Mouse (Mus musculus) midbrain, embryonic 15.5 days (tissue): ENCODE measurements around the gene Cdk14. TPM values are rescaled to one million over a fixed set of nuclear protein-coding genes. Genes with fewer than 3 reads are reported as not detected.

Experiments used
- ATAC-seq: fragments of 200-750 bp; cut with Nextera tagmentation; replicated peaks from 2 replicates; pipeline ENCODE4 v1.8.0; 2017; ENCODE audit warnings: moderate TSS enrichment
- H3K27ac ChIP-seq: fragments of 300-500 bp; sonication (generic); 2 replicates; pipeline ENCODE4 v1.5.1; 2015; ENCODE audit warnings: mild to moderate bottlenecking, inconsistent platforms
- H3K27me3 ChIP-seq: fragments of 300-500 bp; sonication (generic); replicated peaks from 2 replicates; pipeline ENCODE4 v1.6.1; 2015; ENCODE audit warnings: inconsistent platforms
- H3K36me3 ChIP-seq: fragments of 300-500 bp; sonication (generic); replicated peaks from 2 replicates; pipeline ENCODE4 v1.6.1; 2015; ENCODE audit warnings: inconsistent platforms
- H3K4me1 ChIP-seq: fragments of 300-500 bp; sonication (generic); 2 replicates; pipeline ENCODE4 v1.6.1; 2015; ENCODE audit warnings: inconsistent platforms
- H3K4me2 ChIP-seq: fragments of 300-500 bp; sonication (generic); 2 replicates; pipeline ENCODE4 v1.6.1; 2015; ENCODE audit warnings: inconsistent platforms, mild to moderate bottlenecking, moderate library complexity
- H3K4me3 ChIP-seq: fragments of 300-500 bp; sonication (generic); 2 replicates; pipeline ENCODE4 v1.5.1; 2015; ENCODE audit warnings: mild to moderate bottlenecking, inconsistent platforms
- H3K9ac ChIP-seq: fragments of 300-500 bp; sonication (generic); 2 replicates; pipeline ENCODE4 v1.6.1; 2015; ENCODE audit warnings: mild to moderate bottlenecking, inconsistent platforms
- H3K9me3 ChIP-seq: fragments of 300-500 bp; sonication (generic); 2 replicates; pipeline ENCODE4 v1.6.1; 2016; ENCODE audit warnings: inconsistent platforms
- WGBS: fragments of 180-500 bp; shearing (Covaris S2); methylation state at CpG from one replicate; pipeline ENCODE4 v1.1.7; 2015; ENCODE audit warnings: mixed read lengths; 5-methylcytosine and 5-hydroxymethylcytosine counted together
- polyA plus RNA-seq: library from polyadenylated mRNA; unstranded; fragments of >200 nt; fragmentation: Nextera tagmentation; extraction: Ambion mirVana; gene quantifications from 2 replicates; pipeline ENCODE4 v1.2.1, GENCODE M21; 2015

The Cdk14 gene
- polyA plus RNA-seq, 1 experiment from 2014 or later: 40.9 TPM

DNA sequence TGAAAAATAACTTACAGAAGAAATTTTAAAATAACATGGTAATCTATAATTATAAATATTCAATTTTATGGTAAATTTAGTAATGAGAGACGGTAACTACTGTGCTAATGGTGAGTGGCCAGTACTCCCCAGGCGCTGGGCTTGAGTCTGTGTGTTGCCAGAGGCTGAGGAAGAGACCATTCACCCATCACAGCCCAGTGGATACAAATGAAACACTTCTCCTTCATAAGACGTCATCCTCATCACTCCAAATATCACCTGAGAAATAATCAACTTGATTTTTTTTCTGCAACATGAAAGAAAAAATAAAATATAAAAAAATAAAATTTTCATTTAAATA, 153.4 kb downstream of the Cdk14 start:
- Histone ChIP-seq H3K36me3 (no peaks in the 10 kb centered on the region), H3K27ac (no peak overlapping the region), H3K9ac (no peak overlapping the region), H3K4me2 (peak overlapping the region; percentile 47; the same call in 1 of the 2 replicates), H3K9me3 (no peaks in the 10 kb centered on the region), H3K27me3 (no peaks in the 10 kb centered on the region), H3K4me1 (peaks cover 24% of the 10 kb centered on the region), H3K4me3 (no peak overlapping the region)
- 78% methylated on average over 3 of the region's 3 CpGs for WGBS
- ATAC-seq: 0 out of 2 replicates have a peak, but pooled peaks have one; percentile 29

DNA sequence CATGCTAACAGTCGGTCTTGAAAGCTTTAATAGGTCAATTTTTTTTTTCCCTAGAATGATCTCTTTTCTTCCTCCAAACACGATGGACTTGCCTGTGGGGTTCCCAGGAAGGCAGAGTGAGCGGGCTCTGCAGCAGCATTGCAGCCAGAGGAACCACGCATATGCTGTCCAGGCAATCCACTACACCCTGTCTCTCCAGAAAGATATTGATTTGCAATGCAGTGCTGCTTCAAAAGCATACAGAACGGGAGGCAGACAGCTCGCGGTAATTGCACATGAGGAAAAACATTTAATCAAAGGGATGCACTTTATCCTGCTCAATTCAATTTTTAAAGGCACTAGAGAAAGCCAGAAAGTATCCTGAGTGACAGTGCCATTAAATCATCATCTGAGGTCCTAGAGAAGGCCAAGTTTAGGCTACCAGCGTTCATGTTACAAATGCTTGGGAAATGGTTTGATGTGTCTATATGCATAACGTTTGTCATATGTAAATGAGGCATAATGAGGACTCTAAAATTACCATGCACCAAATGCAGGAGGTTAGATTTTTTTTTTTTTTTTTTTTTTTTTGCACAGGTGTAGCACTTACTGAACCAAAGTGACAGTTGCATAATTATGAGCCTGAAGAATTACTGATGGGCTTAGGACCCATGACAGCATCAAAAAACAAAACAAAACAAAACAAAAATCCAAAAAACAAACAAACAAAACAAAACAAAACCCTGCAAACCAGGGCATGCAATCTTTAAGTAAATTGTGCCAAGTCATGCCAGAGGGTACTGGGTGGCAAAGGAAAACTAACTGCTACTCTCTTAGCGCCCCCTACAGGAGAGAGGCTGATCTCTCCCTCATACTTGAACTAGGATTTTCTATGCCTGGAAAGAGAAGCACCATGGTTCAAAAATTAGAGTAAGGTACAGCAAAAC, 154.0 kb downstream of the Cdk14 start:
- peak overlapping the region; percentile 37 for H3K9ac ChIP-seq
- 14% methylated on average over 10 of the region's 10 CpGs for WGBS

DNA sequence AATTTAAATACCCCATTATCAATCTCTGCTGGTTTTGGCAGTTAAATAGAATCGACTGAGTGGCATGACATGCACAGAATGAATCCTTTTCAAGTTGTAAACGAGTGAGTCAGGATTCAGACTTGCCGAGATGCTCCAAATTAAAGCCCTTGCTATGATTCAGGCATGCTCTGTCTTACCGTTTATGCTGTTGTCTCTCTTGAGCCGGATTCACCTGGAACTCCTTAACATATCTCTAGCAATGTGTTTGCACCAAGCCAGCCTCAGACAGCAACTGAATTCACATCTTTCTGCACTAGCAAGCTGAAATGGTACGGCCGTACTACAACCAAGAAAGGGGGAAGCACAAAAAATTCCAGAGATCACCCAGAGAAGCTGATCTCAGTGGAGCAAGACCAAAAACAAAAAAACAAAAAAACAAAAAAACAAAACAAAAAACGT, 154.7 kb downstream of the Cdk14 start:
- peak; percentile 53 for ATAC-seq
- Histone ChIP-seq H3K27ac (peak overlapping the region; percentile 82), H3K4me1 (peaks cover 33% of the 10 kb centered on the region), H3K9me3 (no peaks in the 10 kb centered on the region), H3K27me3 (no peaks in the 10 kb centered on the region), H3K4me3 (peak overlapping the region; percentile 34), H3K36me3 (no peaks in the 10 kb centered on the region), H3K4me2 (peak overlapping the region; percentile 47), H3K9ac (peak overlapping the region; percentile 37)
- WGBS: 7% methylated on average over 8 of the region's 8 CpGs

More for the DNA sequence above, 154.0 kb downstream of the Cdk14 start:
- peak overlapping the region; percentile 34 for H3K4me3 ChIP-seq
- no peaks in the 10 kb centered on the region for H3K27me3 ChIP-seq
- peaks cover 31% of the 10 kb centered on the region for H3K4me1 ChIP-seq
- H3K9me3 ChIP-seq: no peaks in the 10 kb centered on the region
- no peaks in the 10 kb centered on the region for H3K36me3 ChIP-seq
- peak; percentile 82 for ATAC-seq
- H3K27ac ChIP-seq: peak overlapping the region; percentile 82
- H3K4me2 ChIP-seq: peak overlapping the region; percentile 47

DNA sequence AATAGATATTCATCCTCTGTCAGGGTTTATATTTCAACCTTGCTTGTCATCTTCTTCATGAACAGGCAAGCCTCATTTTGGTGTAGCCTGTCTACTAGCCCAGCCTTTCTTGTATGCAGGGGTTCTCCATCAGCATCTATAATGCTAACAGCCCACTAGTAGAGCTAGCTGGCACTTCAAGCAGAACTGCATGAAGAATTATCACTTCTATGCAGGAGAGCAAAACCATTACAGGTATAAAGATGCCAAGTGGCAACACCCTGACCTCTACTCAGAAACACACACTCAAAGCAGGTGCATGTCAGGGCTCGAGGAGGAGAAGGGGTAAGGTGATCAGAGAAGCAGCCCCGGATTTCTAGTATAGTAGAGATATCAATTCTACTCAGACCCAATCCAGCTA, 155.4 kb downstream of the Cdk14 start:
- Histone ChIP-seq H3K27me3 (no peaks in the 10 kb centered on the region), H3K4me2 (peak overlapping the region; percentile 47), H3K27ac (peak overlapping the region; percentile 82), H3K9ac (peak overlapping the region; percentile 37), H3K36me3 (no peaks in the 10 kb centered on the region), H3K4me1 (peaks cover 33% of the 10 kb centered on the region), H3K4me3 (peak overlapping the region; percentile 34), H3K9me3 (no peaks in the 10 kb centered on the region)
- WGBS: 71% methylated on average over 2 of the region's 2 CpGs
- ATAC-seq: 0 out of 2 replicates have a peak, but pooled peaks have one; percentile 9

DNA sequence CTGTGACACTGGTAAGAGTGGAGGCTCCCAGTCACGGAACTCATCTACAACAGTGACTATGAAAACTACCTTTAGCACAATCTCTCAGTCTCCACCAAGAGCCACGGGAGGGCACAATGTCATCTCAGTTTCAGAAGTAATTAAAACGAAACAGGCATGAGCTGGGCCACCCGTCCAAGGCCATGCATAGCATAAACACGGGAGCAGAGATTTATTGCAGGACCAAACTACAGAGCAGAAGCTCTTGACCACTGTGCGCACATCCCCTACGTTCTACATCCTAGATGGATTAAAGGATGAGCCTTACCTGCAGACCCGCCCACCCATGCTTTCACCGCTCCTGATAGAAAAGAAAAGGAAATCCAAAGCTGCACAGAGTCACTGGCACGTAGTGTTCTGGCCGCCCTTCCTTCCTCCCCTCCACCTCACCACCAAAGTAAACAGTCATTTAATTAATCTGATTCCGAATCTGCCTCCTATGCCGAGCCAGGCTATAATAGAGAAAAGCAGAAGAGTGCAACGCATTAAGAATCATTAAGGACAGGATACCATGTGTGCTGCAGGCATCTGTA, 158.3 kb downstream of the Cdk14 start:
- Histone ChIP-seq H3K27ac (peak overlapping the region; percentile 7; the same call in 1 of the 2 replicates), H3K36me3 (no peaks in the 10 kb centered on the region), H3K4me1 (peaks cover 32% of the 10 kb centered on the region), H3K4me3 (no peak overlapping the region), H3K9me3 (no peaks in the 10 kb centered on the region), H3K9ac (no peak overlapping the region), H3K4me2 (peak overlapping the region; percentile 11; the same call in 1 of the 2 replicates), H3K27me3 (no peaks in the 10 kb centered on the region)
- ATAC-seq: no peak
- 78% methylated on average over 14 of the region's 14 CpGs for WGBS

DNA sequence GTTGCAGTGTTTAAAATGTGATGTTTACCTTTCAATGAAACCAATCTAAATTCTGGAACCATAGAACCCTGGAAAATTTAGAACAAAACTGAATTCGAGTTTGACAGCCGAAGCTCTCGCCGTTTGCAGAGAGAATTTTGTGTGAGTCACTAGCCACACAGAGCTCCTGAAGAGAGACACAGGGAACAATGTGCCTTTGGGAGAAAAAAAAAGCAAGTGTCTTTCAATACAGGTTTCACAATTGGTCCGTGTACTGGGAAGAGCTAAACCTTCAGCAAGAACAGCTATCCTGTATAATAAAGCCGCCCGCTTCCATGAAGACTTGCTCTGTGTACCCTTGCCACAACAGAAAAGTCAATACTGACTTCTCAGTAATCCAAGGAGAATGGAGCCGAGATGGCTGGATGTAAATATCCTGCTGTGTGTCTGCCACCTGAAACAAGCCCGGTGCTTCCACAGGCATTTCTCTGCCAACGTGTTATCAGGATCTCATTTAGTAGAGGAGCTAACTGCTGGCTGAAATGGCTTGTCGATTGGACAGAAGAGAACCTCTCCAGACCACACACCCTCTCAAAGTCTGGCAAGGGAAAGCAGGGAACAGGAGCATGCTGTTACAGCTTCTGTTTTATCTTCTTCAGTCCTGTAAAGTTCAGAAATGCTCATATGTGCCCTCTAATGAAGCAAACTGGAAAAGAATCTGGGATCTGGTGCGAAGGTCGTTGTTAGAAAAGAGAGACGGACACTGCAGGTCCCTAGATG, 159.0 kb downstream of the Cdk14 start:
- H3K4me3 ChIP-seq: no peak overlapping the region
- H3K27me3 ChIP-seq: no peaks in the 10 kb centered on the region
- peak overlapping the region; percentile 7; the same call in 1 of the 2 replicates for H3K27ac ChIP-seq
- H3K4me2 ChIP-seq: no peak overlapping the region
- H3K4me1 ChIP-seq: peaks cover 27% of the 10 kb centered on the region
- 54% methylated on average over 14 of the region's 14 CpGs for WGBS
- no peak for ATAC-seq
- H3K36me3 ChIP-seq: no peaks in the 10 kb centered on the region
- no peaks in the 10 kb centered on the region for H3K9me3 ChIP-seq
- H3K9ac ChIP-seq: no peak overlapping the region

DNA sequence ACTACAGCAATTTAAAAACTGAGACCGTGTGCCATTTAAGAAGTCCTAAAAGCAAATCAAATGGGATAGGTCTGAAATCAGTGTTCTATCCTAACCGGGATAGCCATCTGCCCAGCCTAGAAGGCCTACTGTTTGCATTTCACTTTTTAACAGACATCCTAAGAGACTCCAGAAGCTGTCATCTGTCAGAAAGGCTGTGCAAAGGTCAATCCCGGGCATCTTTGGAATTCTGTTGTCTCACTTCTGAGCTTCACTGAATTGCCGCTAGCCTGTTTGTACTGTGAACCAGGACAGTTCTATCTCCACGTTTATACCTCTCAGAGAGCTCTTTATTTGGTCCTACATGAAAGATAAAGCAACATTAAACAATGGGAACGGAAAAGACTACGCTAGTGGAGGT, 159.8 kb downstream of the Cdk14 start:
- WGBS: 62% methylated on average over 7 of the region's 7 CpGs
- no peaks in the 10 kb centered on the region for H3K9me3 ChIP-seq
- H3K27ac ChIP-seq: no peak overlapping the region
- H3K27me3 ChIP-seq: no peaks in the 10 kb centered on the region
- no peak for ATAC-seq
- H3K9ac ChIP-seq: no peak overlapping the region
- no peaks in the 10 kb centered on the region for H3K36me3 ChIP-seq
- H3K4me3 ChIP-seq: no peak overlapping the region
- peaks cover 22% of the 10 kb centered on the region for H3K4me1 ChIP-seq
- H3K4me2 ChIP-seq: no peak overlapping the region

DNA sequence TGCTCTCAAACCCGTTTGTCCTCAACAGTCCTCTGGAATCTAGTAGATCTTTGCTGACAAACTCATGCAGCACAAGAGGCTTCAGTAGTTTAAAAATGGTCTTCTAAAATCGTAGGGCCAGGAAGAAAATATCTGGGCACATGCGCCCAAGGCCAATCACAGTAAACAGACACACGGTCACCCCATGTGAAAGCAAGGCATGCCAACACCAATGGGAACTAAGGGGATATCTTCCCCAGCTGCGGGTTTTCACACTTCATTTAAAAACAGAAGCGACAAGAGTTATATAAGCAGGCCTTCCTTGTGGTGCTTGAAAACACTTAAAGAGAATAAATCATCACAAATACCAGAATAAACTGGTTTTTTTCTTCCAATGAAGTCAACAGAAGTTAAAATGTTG, 165.7 kb downstream of the Cdk14 start:
- Histone ChIP-seq H3K36me3 (no peaks in the 10 kb centered on the region), H3K27ac (no peak overlapping the region), H3K4me2 (no peak overlapping the region), H3K9ac (no peak overlapping the region), H3K4me3 (no peak overlapping the region), H3K27me3 (no peaks in the 10 kb centered on the region), H3K4me1 (no peaks in the 10 kb centered on the region), H3K9me3 (no peaks in the 10 kb centered on the region)
- ATAC-seq: no peak
- 91% methylated on average over 6 of the region's 6 CpGs for WGBS

DNA sequence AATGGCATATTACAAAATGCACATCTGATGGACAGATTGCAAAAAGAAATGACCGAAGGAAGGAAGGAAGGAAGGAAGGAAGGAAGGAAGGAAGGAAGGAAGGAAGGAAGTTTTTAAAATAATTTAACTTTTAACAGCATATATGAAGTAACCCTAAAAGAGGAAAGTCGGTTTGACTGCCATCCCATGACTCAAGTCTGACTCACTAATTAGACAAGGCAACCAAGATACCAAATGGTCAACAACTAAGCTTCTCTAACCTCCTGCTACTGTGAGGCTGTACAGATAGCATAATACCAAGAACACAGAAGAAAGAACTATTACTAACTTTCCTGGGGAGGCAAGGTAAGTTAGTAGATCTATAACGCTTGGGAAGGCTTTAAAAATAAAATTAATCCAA, 166.9 kb downstream of the Cdk14 start:
- H3K36me3 ChIP-seq: no peaks in the 10 kb centered on the region
- WGBS: 94% methylated on average over 3 of the region's 3 CpGs
- no peak overlapping the region for H3K27ac ChIP-seq

DNA sequence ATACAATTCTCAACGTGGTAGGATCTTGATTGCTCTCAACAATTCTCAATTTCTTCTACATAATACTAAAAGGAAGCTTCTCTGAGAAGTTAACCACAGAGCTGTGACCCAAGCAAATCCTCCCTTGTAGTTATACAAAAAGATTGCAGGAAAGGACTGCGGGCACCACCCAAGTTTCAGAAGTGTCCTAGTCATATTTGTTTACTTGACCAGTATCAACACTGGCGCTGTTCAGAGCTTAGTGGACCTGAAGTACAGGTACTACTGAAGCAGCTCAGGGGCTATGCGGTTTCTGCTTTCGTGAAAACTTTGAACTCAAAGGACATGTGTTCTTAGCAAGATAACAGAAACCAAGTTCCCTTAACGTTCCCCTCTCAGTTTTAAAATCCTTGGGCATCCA, 172.4 kb downstream of the Cdk14 start:
- no peak for ATAC-seq
- Histone ChIP-seq H3K4me2 (no peak overlapping the region), H3K4me1 (no peaks in the 10 kb centered on the region), H3K9me3 (no peaks in the 10 kb centered on the region), H3K27me3 (no peaks in the 10 kb centered on the region), H3K9ac (no peak overlapping the region), H3K27ac (no peak overlapping the region), H3K4me3 (no peak overlapping the region), H3K36me3 (no peaks in the 10 kb centered on the region)
- WGBS: 93% methylated on average over 6 of the region's 6 CpGs

More for the DNA sequence above, 166.9 kb downstream of the Cdk14 start:
- no peak overlapping the region for H3K9ac ChIP-seq
- no peak overlapping the region for H3K4me3 ChIP-seq
- H3K4me2 ChIP-seq: no peak overlapping the region
- no peaks in the 10 kb centered on the region for H3K4me1 ChIP-seq
- H3K27me3 ChIP-seq: no peaks in the 10 kb centered on the region
- no peaks in the 10 kb centered on the region for H3K9me3 ChIP-seq
- ATAC-seq: no peak

DNA sequence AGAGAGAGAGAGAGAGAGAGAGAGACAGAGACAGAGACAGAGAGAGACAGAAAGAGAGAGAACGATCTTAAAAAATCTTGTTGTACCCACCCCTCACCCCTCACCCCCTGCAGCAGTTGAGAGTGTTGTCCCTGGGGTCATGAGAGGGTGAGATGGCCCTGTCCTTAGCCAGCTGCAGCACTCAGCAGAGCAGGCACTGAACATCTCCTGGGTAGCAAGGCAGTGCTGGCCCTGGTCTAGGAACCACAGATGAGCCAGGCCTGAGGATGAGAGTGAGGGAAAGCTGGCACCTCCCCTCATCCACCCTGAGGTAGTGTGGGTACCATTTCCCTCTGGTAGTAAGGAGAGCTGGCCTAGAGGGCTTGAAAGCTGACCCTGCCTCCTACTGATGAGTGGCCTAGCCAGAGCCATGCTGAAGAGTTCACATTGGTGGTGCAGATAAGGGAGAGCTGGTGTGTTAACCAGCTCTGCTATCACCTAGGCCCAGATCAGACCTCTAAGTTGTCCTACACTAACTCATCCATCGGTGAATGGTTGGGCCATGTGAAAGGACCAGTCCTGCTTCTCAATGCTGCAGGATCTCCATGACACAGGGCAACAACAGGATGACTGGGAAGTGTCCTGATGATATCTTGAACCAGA, 173.5 kb downstream of the Cdk14 start:
- H3K9ac ChIP-seq: no peak overlapping the region
- H3K36me3 ChIP-seq: no peaks in the 10 kb centered on the region
- H3K9me3 ChIP-seq: no peaks in the 10 kb centered on the region
- no peaks in the 10 kb centered on the region for H3K4me1 ChIP-seq
- no peak overlapping the region for H3K4me3 ChIP-seq
- no peaks in the 10 kb centered on the region for H3K27me3 ChIP-seq
- no peak for ATAC-seq
- H3K4me2 ChIP-seq: no peak overlapping the region
- 95% methylated on average over 2 of the region's 2 CpGs for WGBS
- no peak overlapping the region for H3K27ac ChIP-seq

DNA sequence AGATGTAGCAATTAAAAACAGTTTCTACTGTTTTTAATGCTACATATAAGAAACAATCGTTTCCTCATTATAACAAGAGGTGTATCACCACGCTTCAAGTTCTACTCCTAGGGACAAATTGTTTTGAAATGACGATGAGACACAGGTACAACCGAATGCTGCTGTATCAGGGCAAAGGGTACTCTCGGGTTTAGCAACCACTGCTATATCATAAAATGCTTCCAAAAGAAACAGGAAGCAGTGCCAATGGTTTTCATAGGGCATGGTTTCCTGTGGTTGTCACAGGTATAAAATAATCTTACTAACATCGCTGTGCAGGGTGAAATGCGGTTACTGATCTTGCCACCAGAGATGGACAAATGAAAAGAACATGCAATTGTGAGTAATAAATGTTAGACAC, 174.9 kb downstream of the Cdk14 start:
- H3K27me3 ChIP-seq: no peaks in the 10 kb centered on the region
- no peak overlapping the region for H3K4me3 ChIP-seq
- H3K27ac ChIP-seq: no peak overlapping the region
- no peaks in the 10 kb centered on the region for H3K36me3 ChIP-seq
- H3K4me2 ChIP-seq: no peak overlapping the region
- no peak for ATAC-seq
- H3K9ac ChIP-seq: no peak overlapping the region
- H3K9me3 ChIP-seq: no peaks in the 10 kb centered on the region
- 94% methylated on average over 7 of the region's 7 CpGs for WGBS
- no peaks in the 10 kb centered on the region for H3K4me1 ChIP-seq
